Mouse (Mus musculus): ENCODE measurements at regions not wholly inside any gene's neighbourhood (a gene's known extent, or its start where the extent isn't known, plus 50 kb on each side); places are given as distances from the start of the nearest gene placed in this dataset.

GRCm38 (mm10) chr5:12948472-12948871, 176.7 kb upstream of the Sema3a start:
- H3K4me1 ChIP-seq (ENCODE audit: control insufficient read depth, insufficient read depth, low read length), result no peaks in the 10 kb centered on the region
- no peak overlapping the region for H3K4me2 ChIP-seq
- ATAC-seq (ENCODE audit: low FRiP score), result no peak
- no peaks in the 10 kb centered on the region for H3K36me3 ChIP-seq (ENCODE audit: control insufficient read depth, insufficient read depth, low read length)
- DNase-seq (ENCODE audit: low spot score, missing footprints), result no peak
- H3K9me3 ChIP-seq (ENCODE audit: control insufficient read depth, low read length), result no peaks in the 10 kb centered on the region
- no peaks in the 10 kb centered on the region for H3K27me3 ChIP-seq (ENCODE audit: control insufficient read depth, insufficient read depth, low read length)
- H3K27ac ChIP-seq (ENCODE audit: low read depth, low read length), result no peak overlapping the region
- WGBS, result 79% methylated on average over 2 of the region's 2 CpGs
- H3K4me3 ChIP-seq (ENCODE audit: low read depth, low read length), result no peak overlapping the region
- H3K9ac ChIP-seq (ENCODE audit: low read length), result no peak overlapping the region

- DNase-seq (ENCODE audit: low spot score, missing footprints) (no peak), ATAC-seq (ENCODE audit: low FRiP score) (no peak)
- Histone ChIP-seq H3K27me3 (ENCODE audit: control insufficient read depth, insufficient read depth, low read length) (no peaks in the 10 kb centered on the region), H3K4me3 (ENCODE audit: low read depth, low read length) (no peak overlapping the region), H3K27ac (ENCODE audit: low read depth, low read length) (no peak overlapping the region), H3K4me1 (ENCODE audit: control insufficient read depth, insufficient read depth, low read length) (no peaks in the 10 kb centered on the region; the same call in 1 of the 2 replicates), H3K9ac (ENCODE audit: low read length) (no peak overlapping the region), H3K4me2 (no peak overlapping the region), H3K36me3 (ENCODE audit: control insufficient read depth, insufficient read depth, low read length) (no peaks in the 10 kb centered on the region), H3K9me3 (ENCODE audit: control insufficient read depth, low read length) (no peaks in the 10 kb centered on the region)
- 65% methylated on average over 5 of the region's 5 CpGs for WGBS
Observed at GRCm38 (mm10) chr5:12970987-12971386, 154.2 kb upstream of the Sema3a start.

GRCm38 (mm10) chr5:12973701-12974100, 151.5 kb upstream of the Sema3a start:
- no peaks in the 10 kb centered on the region for H3K27me3 ChIP-seq (ENCODE audit: control insufficient read depth, insufficient read depth, low read length)
- H3K9ac ChIP-seq (ENCODE audit: low read length), result no peak overlapping the region
- H3K36me3 ChIP-seq (ENCODE audit: control insufficient read depth, insufficient read depth, low read length), result no peaks in the 10 kb centered on the region
- no peaks in the 10 kb centered on the region; the same call in 1 of the 2 replicates for H3K4me1 ChIP-seq (ENCODE audit: control insufficient read depth, insufficient read depth, low read length)
- DNase-seq (ENCODE audit: low spot score, missing footprints), result no peak
- no peak overlapping the region for H3K27ac ChIP-seq (ENCODE audit: low read depth, low read length)
- no peak overlapping the region for H3K4me3 ChIP-seq (ENCODE audit: low read depth, low read length)
- no peak overlapping the region for H3K4me2 ChIP-seq
- 87% methylated on average over 3 of the region's 3 CpGs for WGBS
- ATAC-seq (ENCODE audit: low FRiP score), result no peak
- no peaks in the 10 kb centered on the region for H3K9me3 ChIP-seq (ENCODE audit: control insufficient read depth, low read length)

GRCm38 (mm10) chr5:12976015-12976742, 149.0 kb upstream of the Sema3a start:
- Histone ChIP-seq H3K27me3 (ENCODE audit: control insufficient read depth, insufficient read depth, low read length) (no peaks in the 10 kb centered on the region), H3K4me2 (no peak overlapping the region), H3K4me1 (ENCODE audit: control insufficient read depth, insufficient read depth, low read length) (no peaks in the 10 kb centered on the region), H3K27ac (ENCODE audit: low read depth, low read length) (no peak overlapping the region), H3K36me3 (ENCODE audit: control insufficient read depth, insufficient read depth, low read length) (no peaks in the 10 kb centered on the region), H3K9me3 (ENCODE audit: control insufficient read depth, low read length) (no peaks in the 10 kb centered on the region), H3K4me3 (ENCODE audit: low read depth, low read length) (no peak overlapping the region), H3K9ac (ENCODE audit: low read length) (no peak overlapping the region)
- ATAC-seq (ENCODE audit: low FRiP score) (no peak), DNase-seq (ENCODE audit: low spot score, missing footprints) (no peak)
- 89% methylated on average over 8 of the region's 8 CpGs for WGBS

GRCm38 (mm10) chr5:12977875-12978274, 147.3 kb upstream of the Sema3a start:
- no peak for DNase-seq (ENCODE audit: low spot score, missing footprints)
- H3K4me3 ChIP-seq (ENCODE audit: low read depth, low read length), result no peak overlapping the region

GRCm38 (mm10) chr5:12993826-12994225, 131.4 kb upstream of the Sema3a start:
- no peaks in the 10 kb centered on the region for H3K36me3 ChIP-seq (ENCODE audit: control insufficient read depth, insufficient read depth, low read length)
- H3K9me3 ChIP-seq (ENCODE audit: control insufficient read depth, low read length), result no peaks in the 10 kb centered on the region
- no peak overlapping the region for H3K27ac ChIP-seq (ENCODE audit: low read depth, low read length)
- H3K4me1 ChIP-seq (ENCODE audit: control insufficient read depth, insufficient read depth, low read length), result no peaks in the 10 kb centered on the region
- no peak overlapping the region for H3K9ac ChIP-seq (ENCODE audit: low read length)
- no peak overlapping the region for H3K4me2 ChIP-seq
- no peak overlapping the region for H3K4me3 ChIP-seq (ENCODE audit: low read depth, low read length)
- 87% methylated on average over 1 of the region's 1 CpGs for WGBS
- no peak for DNase-seq (ENCODE audit: low spot score, missing footprints)
- no peaks in the 10 kb centered on the region for H3K27me3 ChIP-seq (ENCODE audit: control insufficient read depth, insufficient read depth, low read length)
- no peak for ATAC-seq (ENCODE audit: low FRiP score)

More at GRCm38 (mm10) chr5:12977875-12978274, 147.3 kb upstream of the Sema3a start:
- ATAC-seq (ENCODE audit: low FRiP score), result no peak
- H3K36me3 ChIP-seq (ENCODE audit: control insufficient read depth, insufficient read depth, low read length), result no peaks in the 10 kb centered on the region
- H3K27me3 ChIP-seq (ENCODE audit: control insufficient read depth, insufficient read depth, low read length), result no peaks in the 10 kb centered on the region
- H3K4me1 ChIP-seq (ENCODE audit: control insufficient read depth, insufficient read depth, low read length), result no peaks in the 10 kb centered on the region
- H3K27ac ChIP-seq (ENCODE audit: low read depth, low read length), result no peak overlapping the region
- H3K9me3 ChIP-seq (ENCODE audit: control insufficient read depth, low read length), result no peaks in the 10 kb centered on the region
- 79% methylated on average over 2 of the region's 2 CpGs for WGBS
- no peak overlapping the region for H3K9ac ChIP-seq (ENCODE audit: low read length)
- H3K4me2 ChIP-seq, result no peak overlapping the region

- H3K9ac ChIP-seq (ENCODE audit: low read length), result no peak overlapping the region
- no peak overlapping the region for H3K27ac ChIP-seq (ENCODE audit: low read depth, low read length)
- H3K27me3 ChIP-seq (ENCODE audit: control insufficient read depth, insufficient read depth, low read length), result no peaks in the 10 kb centered on the region
- H3K36me3 ChIP-seq (ENCODE audit: control insufficient read depth, insufficient read depth, low read length), result no peaks in the 10 kb centered on the region
- ATAC-seq (ENCODE audit: low FRiP score), result no peak
- H3K4me3 ChIP-seq (ENCODE audit: low read depth, low read length), result no peak overlapping the region
- WGBS, result 91% methylated on average over 6 of the region's 6 CpGs
- H3K4me2 ChIP-seq, result no peak overlapping the region
- no peaks in the 10 kb centered on the region for H3K9me3 ChIP-seq (ENCODE audit: control insufficient read depth, low read length)
- no peak for DNase-seq (ENCODE audit: low spot score, missing footprints)
- no peaks in the 10 kb centered on the region for H3K4me1 ChIP-seq (ENCODE audit: control insufficient read depth, insufficient read depth, low read length)
Observed at GRCm38 (mm10) chr5:12997440-12997839, 127.8 kb upstream of the Sema3a start.

- WGBS, result 66% methylated on average over 6 of the region's 6 CpGs
- Histone ChIP-seq H3K27me3 (ENCODE audit: control insufficient read depth, insufficient read depth, low read length) (no peaks in the 10 kb centered on the region), H3K9ac (ENCODE audit: low read length) (no peak overlapping the region), H3K4me1 (ENCODE audit: control insufficient read depth, insufficient read depth, low read length) (no peaks in the 10 kb centered on the region), H3K27ac (ENCODE audit: low read depth, low read length) (no peak overlapping the region), H3K36me3 (ENCODE audit: control insufficient read depth, insufficient read depth, low read length) (no peaks in the 10 kb centered on the region), H3K4me2 (no peak overlapping the region), H3K4me3 (ENCODE audit: low read depth, low read length) (no peak overlapping the region), H3K9me3 (ENCODE audit: control insufficient read depth, low read length) (no peaks in the 10 kb centered on the region)
- ATAC-seq (ENCODE audit: low FRiP score) (no peak), DNase-seq (ENCODE audit: low spot score, missing footprints) (peak; percentile 8)
Observed at GRCm38 (mm10) chr5:13007132-13007531, 118.1 kb upstream of the Sema3a start.

GRCm38 (mm10) chr5:13022270-13022669, 102.9 kb upstream of the Sema3a start:
- ATAC-seq (ENCODE audit: low FRiP score) (no peak), DNase-seq (ENCODE audit: low spot score, missing footprints) (peak; percentile 59)
- Histone ChIP-seq H3K27me3 (ENCODE audit: control insufficient read depth, insufficient read depth, low read length) (no peaks in the 10 kb centered on the region), H3K36me3 (ENCODE audit: control insufficient read depth, insufficient read depth, low read length) (no peaks in the 10 kb centered on the region), H3K4me2 (no peak overlapping the region), H3K9ac (ENCODE audit: low read length) (no peak overlapping the region), H3K4me3 (ENCODE audit: low read depth, low read length) (no peak overlapping the region), H3K9me3 (ENCODE audit: control insufficient read depth, low read length) (no peaks in the 10 kb centered on the region), H3K4me1 (ENCODE audit: control insufficient read depth, insufficient read depth, low read length) (no peaks in the 10 kb centered on the region), H3K27ac (ENCODE audit: low read depth, low read length) (no peak overlapping the region)
- WGBS, result 80% methylated on average over 3 of the region's 3 CpGs
